In genomic region chr13:62652681-62653368, GRCm38 (mm10) we compare ENCODE assay signal across 7 mouse cellular contexts. TPM values are rescaled to one million over a fixed set of nuclear protein-coding genes. Genes with fewer than 3 reads are reported as not detected.
DNase-seq lines count a peak whose midpoint lies in the region; ATAC-seq and TF ChIP-seq lines count a peak whose summit lies in the region.
"Not testable (repeated sequence)": the region's sequence is repeated elsewhere in the genome, so short reads cannot be mapped to it uniquely, and the experiment has no call there.

No protein-coding gene starts in this region.

- peak overlapping the region; percentile 68 for H3K4me2 ChIP-seq in intestine, postnatal 0 days (replicated peaks; ENCODE audit: low read depth)

- not testable (repeated sequence) for H3K9me3 ChIP-seq in intestine, postnatal 0 days (ENCODE audit: control insufficient read depth)
- H3K9me3 ChIP-seq in midbrain, embryonic 10.5 days (replicated peaks): peaks cover 17% of the 10 kb centered on the region; the same call in 1 of the 2 replicates

- 3% methylated on average over 16 of the region's 16 CpGs for WGBS in intestine, postnatal 0 days
- 1% methylated on average over 16 of the region's 16 CpGs for WGBS in midbrain, embryonic 10.5 days

- peak overlapping the region; percentile 35; the same call in 1 of the 2 replicates for H3K9ac ChIP-seq in intestine, postnatal 0 days (ENCODE audit: low read depth, low read length)

- H3K4me3 ChIP-seq in intestine, postnatal 0 days (ENCODE audit: low read depth, low read length): peak overlapping the region; percentile 46
- peak overlapping the region; percentile 63 for H3K4me3 ChIP-seq in midbrain, embryonic 10.5 days

- TF ChIP-seq CTCF in intestine, postnatal 0 days (IDR thresholded peaks at IDR 0.05; ENCODE audit: low read depth): not testable (repeated sequence)

- not testable (repeated sequence) for H3K4me1 ChIP-seq in intestine, postnatal 0 days (replicated peaks; ENCODE audit: control insufficient read depth, insufficient read depth, low read length); midbrain, embryonic 10.5 days

- ATAC-seq in granulocyte monocyte progenitor cell, adult 5-6 weeks (replicated peaks; ENCODE audit: poor library complexity, severe bottlenecking): peak; percentile 100
- peak; percentile 100 for ATAC-seq in intestine, postnatal 0 days

- H3K36me3 ChIP-seq in intestine, postnatal 0 days (ENCODE audit: control insufficient read depth, insufficient read depth): not testable (repeated sequence)
- H3K36me3 ChIP-seq in midbrain, embryonic 10.5 days: 0 out of 2 replicates have a peak, but pooled peaks cover 15% of the 10 kb centered on the region

- intact Hi-C loops in left cerebral cortex, postnatal 36 days (cut with DNase I): not testable (repeated sequence)

- not testable (repeated sequence) for H3K27me3 ChIP-seq in intestine, postnatal 0 days (replicated peaks; ENCODE audit: control insufficient read depth, insufficient read depth, low read length); midbrain, embryonic 10.5 days (ENCODE audit: low read depth, poor library complexity, severe bottlenecking)

- peak; percentile 63 for DNase-seq in adrenal gland, adult 8-10 months
- DNase-seq in embryo, embryonic 9.5 days (ENCODE audit: extremely low spot score): peak; percentile 75
- DNase-seq in left cerebral cortex, postnatal 36 days (ENCODE audit: low spot score in 2 of 2): peak; percentile 61 to 65
- peak; percentile 68 for DNase-seq in midbrain, embryonic 10.5 days (ENCODE audit: low spot score)
- peak; percentile 56 to 69 for DNase-seq in right cerebral cortex, postnatal 36 days (ENCODE audit: low spot score in 2 of 2)

- not testable (repeated sequence) for H3K27ac ChIP-seq in intestine, postnatal 0 days (ENCODE audit: low read depth, low read length)
- peak overlapping the region; percentile 73 for H3K27ac ChIP-seq in midbrain, embryonic 10.5 days (replicated peaks)

RNA-seq across cellular contexts. Expression of gene 6720489N17Rik, which starts 28.8 kb away (rescaled TPM):
- 1 to 10 TPM in 3 of 4 experiments, under 1 TPM in 1; 0.96 to 2.2 (median 1.6) TPM for total RNA-seq in adrenal gland, adult 8-10 months (2022)
- total RNA-seq in granulocyte monocyte progenitor cell, adult 5-6 weeks (2014; fragmentation: Nextera tagmentation): 8.1 and 12.7 TPM in 2 replicates
- 15.8 and 30.5 TPM in 2 replicates for total RNA-seq in granulocyte monocyte progenitor cell, adult 5-6 weeks (2017)
- polyA plus RNA-seq in intestine, postnatal 0 days (2015; fragmentation: Nextera tagmentation; extraction: Ambion mirVana): 1.7 and 2.8 TPM in 2 replicates
- total RNA-seq in left cerebral cortex, postnatal 36 days (2021): 1 to 10 TPM; 2.9 to 3.4 TPM
- polyA plus RNA-seq in midbrain, embryonic 10.5 days (2016; fragmentation: Nextera tagmentation; extraction: Ambion mirVana): 16.1 and 16.8 TPM in 2 replicates
